Mouse (Mus musculus): ENCODE data around the gene Susd6. TPM values are rescaled to one million over a fixed set of nuclear protein-coding genes. Genes with fewer than 3 reads are reported as not detected.
A peak's percentile ranks its signal among the peaks of the same experiment; 100 is the strongest.

The Susd6 gene
- polyA plus RNA-seq, 1 experiment from 2014 or later = 18.6 TPM

DNA sequence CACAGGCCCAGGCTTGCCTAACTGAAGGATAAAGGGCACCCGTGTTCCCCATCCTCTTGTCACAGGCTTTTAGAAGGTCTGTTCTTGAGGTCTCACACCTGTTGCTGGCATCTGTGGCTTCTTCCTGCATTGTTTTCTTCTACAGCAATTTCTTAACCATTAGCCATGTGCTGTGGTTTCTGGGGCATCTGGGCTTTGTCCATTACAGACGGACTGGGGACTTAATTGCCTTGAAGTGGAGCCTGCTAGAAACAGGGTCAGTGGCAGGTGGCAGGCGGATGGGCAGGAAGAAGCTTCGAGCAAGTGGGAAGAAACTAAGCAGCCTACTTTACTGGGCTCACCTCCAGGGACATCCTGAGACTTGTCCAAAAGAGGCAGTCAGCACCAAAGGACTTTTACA lies 89.0 kb downstream of the Susd6 start:
- WGBS = 50% methylated on average over 4 of the region's 4 CpGs
- Histone ChIP-seq H3K4me2 (replicated peaks) (no peak overlapping the region), H3K36me3 (peaks cover 39% of the 10 kb centered on the region), H3K4me3 (replicated peaks) (no peak overlapping the region), H3K27ac (replicated peaks) (no peak overlapping the region), H3K27me3 (no peaks in the 10 kb centered on the region), H3K9me3 (replicated peaks) (no peaks in the 10 kb centered on the region), H3K9ac (no peak overlapping the region), H3K4me1 (no peaks in the 10 kb centered on the region)
- no peak for ATAC-seq (ENCODE audit: insufficient number of reproducible peaks, low FRiP score, low TSS enrichment, low read depth)

DNA sequence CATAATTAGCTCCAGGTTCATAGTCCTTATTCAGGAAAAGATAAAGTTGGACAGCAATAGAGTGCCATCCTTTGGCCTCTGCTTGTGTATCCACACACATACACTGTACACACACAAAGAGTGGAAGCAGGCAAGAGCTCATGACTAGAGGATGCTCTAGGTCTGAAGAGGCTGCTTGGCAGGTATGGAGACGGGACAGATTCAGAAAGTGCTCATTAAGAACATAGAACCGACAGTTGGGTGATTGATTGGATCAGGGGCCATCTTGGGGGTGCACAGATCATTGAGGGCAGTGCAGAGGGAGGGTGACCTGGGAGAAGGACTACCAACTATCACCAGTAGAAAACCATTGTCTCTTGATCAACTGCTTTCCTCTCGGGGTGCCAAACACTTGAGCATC lies 90.8 kb downstream of the Susd6 start:
- ATAC-seq (ENCODE audit: insufficient number of reproducible peaks, low FRiP score, low TSS enrichment, low read depth) = no peak
- Histone ChIP-seq H3K27ac (replicated peaks) (no peak overlapping the region), H3K4me1 (peaks cover 13% of the 10 kb centered on the region), H3K4me3 (replicated peaks) (no peak overlapping the region), H3K27me3 (no peaks in the 10 kb centered on the region), H3K4me2 (replicated peaks) (no peak overlapping the region), H3K36me3 (peaks cover 24% of the 10 kb centered on the region; the same call in 1 of the 2 replicates), H3K9ac (no peak overlapping the region), H3K9me3 (replicated peaks) (no peaks in the 10 kb centered on the region)
- WGBS = 84% methylated on average over 3 of the region's 3 CpGs

DNA sequence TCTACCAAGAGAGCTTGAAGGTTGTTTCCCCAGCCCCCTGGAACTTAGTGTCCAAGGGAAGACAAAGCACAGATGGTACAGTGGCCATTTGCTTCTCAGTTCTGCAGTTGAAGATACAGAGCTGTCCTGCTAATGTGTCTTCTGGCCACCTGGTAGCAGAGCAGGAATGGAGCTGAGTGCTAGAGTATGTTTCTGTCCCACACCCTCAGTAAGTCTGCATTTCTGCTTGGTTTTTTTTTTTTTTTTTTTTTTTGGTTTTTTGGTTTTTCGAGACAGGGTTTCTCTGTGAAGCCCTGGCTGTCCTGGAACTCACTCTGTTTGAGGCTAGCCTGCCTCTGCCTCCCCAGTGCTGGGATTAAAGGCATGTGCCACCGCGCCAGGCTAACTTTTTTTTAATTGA lies 93.0 kb downstream of the Susd6 start:
- H3K27me3 ChIP-seq = no peaks in the 10 kb centered on the region

DNA sequence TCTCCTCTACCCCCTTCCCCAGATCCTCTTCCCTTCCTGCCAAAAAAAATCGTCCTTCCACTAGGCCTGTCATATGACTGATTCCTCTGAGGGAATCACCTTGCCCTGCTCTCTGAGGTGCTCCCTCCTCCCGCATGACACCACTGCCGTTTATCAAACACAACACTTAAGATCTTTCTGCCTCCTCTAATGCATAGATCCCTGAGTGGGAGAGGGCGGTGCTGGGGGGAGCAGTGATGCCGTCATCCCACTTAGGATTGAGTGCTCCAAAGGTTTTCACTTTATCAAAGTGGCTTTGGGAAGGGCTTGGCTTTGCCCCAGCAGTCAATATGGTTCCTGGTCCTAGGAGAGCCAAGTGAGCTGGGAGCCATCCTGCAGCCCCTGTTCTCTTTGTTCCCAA lies 93.6 kb downstream of the Susd6 start:
- Histone ChIP-seq H3K9ac (no peak overlapping the region), H3K27me3 (no peaks in the 10 kb centered on the region), H3K9me3 (replicated peaks) (no peaks in the 10 kb centered on the region), H3K4me2 (replicated peaks) (no peak overlapping the region), H3K27ac (replicated peaks) (no peak overlapping the region), H3K36me3 (0 out of 2 replicates have a peak, but pooled peaks cover under 1% of the 10 kb centered on the region), H3K4me1 (peaks cover 13% of the 10 kb centered on the region), H3K4me3 (replicated peaks) (no peak overlapping the region)
- 62% methylated on average over 5 of the region's 5 CpGs for WGBS
- no peak for ATAC-seq (ENCODE audit: insufficient number of reproducible peaks, low FRiP score, low TSS enrichment, low read depth)

More for the DNA sequence above, 93.0 kb downstream of the Susd6 start:
- H3K4me3 ChIP-seq (replicated peaks) = no peak overlapping the region
- H3K27ac ChIP-seq (replicated peaks) = no peak overlapping the region
- WGBS = 87% methylated on average over 3 of the region's 3 CpGs
- no peak overlapping the region for H3K4me2 ChIP-seq (replicated peaks)
- H3K9ac ChIP-seq = no peak overlapping the region
- H3K36me3 ChIP-seq = peaks cover 6% of the 10 kb centered on the region; the same call in 1 of the 2 replicates
- H3K4me1 ChIP-seq = peaks cover 13% of the 10 kb centered on the region
- no peaks in the 10 kb centered on the region for H3K9me3 ChIP-seq (replicated peaks)
- ATAC-seq (ENCODE audit: insufficient number of reproducible peaks, low FRiP score, low TSS enrichment, low read depth) = no peak

DNA sequence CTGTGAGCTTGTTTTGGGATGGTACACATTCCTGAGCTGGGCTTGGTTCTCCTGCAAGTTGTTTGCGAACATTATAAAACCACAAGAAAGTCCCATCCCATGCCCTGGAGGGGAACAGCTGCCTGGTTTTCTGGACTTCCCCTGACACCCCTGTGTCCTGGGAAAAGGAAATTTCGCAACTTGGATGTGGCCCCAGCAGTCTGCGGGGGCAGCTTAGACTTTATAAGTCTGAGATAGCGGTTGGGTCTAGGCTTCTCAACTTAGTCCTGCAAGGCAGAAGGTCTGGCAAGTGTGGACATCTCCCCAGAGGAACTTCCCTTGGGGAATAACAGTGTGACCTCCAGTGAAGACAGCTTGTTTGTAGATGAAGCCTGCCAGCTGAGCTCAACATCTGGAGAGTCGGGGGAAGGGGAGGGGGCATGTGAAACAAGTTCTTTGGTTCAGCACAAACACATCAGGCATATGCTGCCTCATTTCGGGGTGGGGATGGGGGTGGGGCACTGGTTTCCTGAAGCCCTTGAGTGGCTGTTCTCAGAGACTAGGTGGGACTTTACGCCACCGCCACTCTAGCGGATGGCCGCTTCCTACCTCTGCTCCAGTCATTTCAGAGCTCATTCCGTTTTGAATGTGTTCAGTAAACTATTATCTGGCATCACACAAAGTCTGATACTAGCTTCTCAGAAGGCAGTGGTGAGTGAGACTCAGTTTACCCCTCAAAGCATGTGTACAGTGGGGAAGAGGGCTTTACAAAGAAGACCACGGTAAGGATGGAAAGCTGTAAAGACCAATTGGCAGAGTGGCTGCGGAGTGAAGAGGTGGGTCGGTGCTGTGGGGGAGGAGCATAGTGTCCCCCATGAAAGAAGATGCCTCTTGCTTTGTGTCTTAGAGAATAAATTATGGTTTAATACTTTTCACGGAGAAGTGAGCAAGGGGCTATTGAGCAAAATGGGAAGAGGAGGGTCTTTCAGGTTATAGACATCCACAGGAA lies 95.3 kb downstream of the Susd6 start:
- H3K4me1 ChIP-seq = peaks cover 13% of the 10 kb centered on the region
- H3K4me2 ChIP-seq (replicated peaks) = peak overlapping the region; percentile 36
- H3K9ac ChIP-seq = no peak overlapping the region
- H3K4me3 ChIP-seq (replicated peaks) = peak overlapping the region; percentile 18
- H3K27me3 ChIP-seq = no peaks in the 10 kb centered on the region
- peak overlapping the region; percentile 48 for H3K27ac ChIP-seq (replicated peaks)
- ATAC-seq (ENCODE audit: insufficient number of reproducible peaks, low FRiP score, low TSS enrichment, low read depth) = peak; percentile 60; the same call in 1 of the 2 replicates
- WGBS = 30% methylated on average over 15 of the region's 15 CpGs
- H3K36me3 ChIP-seq = no peaks in the 10 kb centered on the region
- H3K9me3 ChIP-seq (replicated peaks) = no peaks in the 10 kb centered on the region

DNA sequence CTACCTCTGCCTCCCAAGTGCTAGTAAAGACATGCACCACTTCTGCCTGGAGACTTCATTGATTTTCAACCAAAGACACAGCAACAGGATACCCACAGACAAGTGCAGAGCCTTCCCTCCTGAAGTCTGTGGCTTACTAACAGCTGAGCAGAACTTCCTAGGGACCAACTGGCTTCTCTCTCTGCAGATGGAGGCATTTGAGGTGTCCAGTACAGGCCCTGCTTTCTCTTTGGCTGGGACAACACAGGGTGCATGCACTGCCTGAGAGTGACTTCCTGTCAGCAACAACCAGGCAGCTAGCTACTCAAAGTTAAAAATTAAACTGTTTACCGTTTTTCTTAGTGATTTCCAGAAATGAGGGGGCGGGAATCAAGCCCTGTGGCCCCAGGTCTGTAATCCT lies 96.7 kb downstream of the Susd6 start:
- WGBS = 41% methylated on average over 2 of the region's 2 CpGs

DNA sequence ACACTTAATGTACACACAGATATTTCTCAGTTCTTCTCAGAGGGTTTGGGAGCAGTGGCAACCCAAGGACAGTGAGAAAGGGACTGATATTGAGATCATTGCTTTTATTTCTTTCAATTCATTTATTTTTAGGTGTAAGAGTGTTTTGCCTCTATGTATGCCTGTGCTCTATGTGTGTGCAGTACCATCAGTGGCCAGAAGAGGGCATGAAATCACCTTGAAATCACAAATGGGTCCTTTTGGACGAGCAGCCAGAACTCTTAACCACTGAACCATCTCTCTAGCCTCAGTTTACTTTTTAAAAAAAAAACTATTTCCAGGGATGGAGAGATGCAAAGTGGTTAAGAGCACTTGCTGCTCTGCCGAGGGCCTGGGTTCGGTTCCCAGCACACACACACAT lies 99.0 kb downstream of the Susd6 start:
- Histone ChIP-seq H3K9me3 (replicated peaks) (no peaks in the 10 kb centered on the region), H3K27me3 (no peaks in the 10 kb centered on the region), H3K9ac (no peak overlapping the region), H3K27ac (replicated peaks) (no peak overlapping the region), H3K36me3 (no peaks in the 10 kb centered on the region), H3K4me3 (replicated peaks) (no peak overlapping the region), H3K4me2 (replicated peaks) (no peak overlapping the region), H3K4me1 (peaks cover 13% of the 10 kb centered on the region)
- ATAC-seq (ENCODE audit: insufficient number of reproducible peaks, low FRiP score, low TSS enrichment, low read depth) = no peak
- 91% methylated on average over 3 of the region's 3 CpGs for WGBS

More for the DNA sequence above, 96.7 kb downstream of the Susd6 start:
- ATAC-seq (ENCODE audit: insufficient number of reproducible peaks, low FRiP score, low TSS enrichment, low read depth) = no peak
- Histone ChIP-seq H3K36me3 (no peaks in the 10 kb centered on the region), H3K27me3 (no peaks in the 10 kb centered on the region), H3K9me3 (replicated peaks) (no peaks in the 10 kb centered on the region), H3K4me3 (replicated peaks) (no peak overlapping the region), H3K27ac (replicated peaks) (no peak overlapping the region), H3K4me1 (peaks cover 13% of the 10 kb centered on the region), H3K4me2 (replicated peaks) (no peak overlapping the region), H3K9ac (no peak overlapping the region)

DNA sequence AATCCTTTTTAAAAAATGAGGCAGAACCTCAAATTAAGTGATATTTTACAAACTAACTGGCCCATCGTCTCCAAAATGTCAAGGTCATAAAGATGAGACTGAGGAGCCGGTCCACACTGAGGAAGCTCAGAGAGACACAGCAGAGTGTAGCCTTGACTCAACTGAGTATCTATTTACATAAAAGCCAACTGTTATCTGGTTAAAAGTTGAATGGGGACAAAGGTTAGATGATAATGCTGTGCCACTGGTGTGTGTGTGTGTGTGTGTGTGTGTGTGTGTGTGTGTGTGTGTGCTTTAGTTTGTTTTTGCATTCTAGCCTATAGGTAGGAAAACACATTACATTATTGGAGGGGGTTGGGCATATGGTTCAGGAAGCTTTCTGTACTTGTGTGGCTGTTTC lies 100.8 kb downstream of the Susd6 start:
- H3K9ac ChIP-seq = no peak overlapping the region
- H3K4me3 ChIP-seq (replicated peaks) = no peak overlapping the region
- no peak overlapping the region for H3K4me2 ChIP-seq (replicated peaks)
- H3K9me3 ChIP-seq (replicated peaks) = no peaks in the 10 kb centered on the region
- H3K27ac ChIP-seq (replicated peaks) = no peak overlapping the region
- WGBS = 94% methylated on average over 2 of the region's 2 CpGs
- no peaks in the 10 kb centered on the region for H3K36me3 ChIP-seq
- no peaks in the 10 kb centered on the region for H3K27me3 ChIP-seq
- peaks cover 3% of the 10 kb centered on the region for H3K4me1 ChIP-seq
- ATAC-seq (ENCODE audit: insufficient number of reproducible peaks, low FRiP score, low TSS enrichment, low read depth) = no peak

DNA sequence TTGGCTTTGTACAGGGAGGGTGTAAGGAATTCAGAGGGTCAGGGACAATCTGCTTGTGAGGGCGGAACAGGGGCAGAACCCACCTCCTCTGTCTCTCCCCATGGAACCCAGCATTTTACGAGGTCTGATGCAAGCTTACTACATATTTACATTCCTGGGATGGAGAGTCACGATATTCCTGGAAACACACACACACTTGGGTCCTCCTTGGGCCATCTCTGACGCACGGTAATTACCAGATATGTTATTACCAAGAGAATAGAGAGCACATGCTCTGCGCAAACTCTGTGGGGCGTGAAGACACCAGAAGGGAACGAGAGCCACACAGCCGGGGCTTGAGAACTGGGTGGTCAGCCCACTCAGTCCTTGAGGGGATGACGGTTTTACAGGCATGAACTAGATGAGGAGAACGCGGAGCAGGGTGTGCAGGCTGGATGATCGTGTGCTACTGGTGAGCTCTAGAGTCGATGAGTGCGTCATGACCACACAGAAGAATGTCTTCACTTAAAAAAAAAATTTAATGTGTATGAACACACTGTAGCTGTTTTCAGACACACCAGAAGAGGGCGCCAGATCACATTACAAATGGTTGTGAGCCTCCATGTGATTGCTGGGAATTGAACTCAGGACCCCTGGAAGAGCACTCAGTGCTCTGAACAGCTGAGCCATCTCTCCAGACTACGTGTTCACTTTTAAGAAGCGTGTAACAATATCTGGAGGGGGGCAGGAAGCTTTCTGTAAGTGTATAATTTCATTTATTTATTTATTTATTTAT lies 103.6 kb downstream of the Susd6 start:
- Histone ChIP-seq H3K4me2 (replicated peaks) (no peak overlapping the region), H3K27ac (replicated peaks) (no peak overlapping the region), H3K27me3 (no peaks in the 10 kb centered on the region), H3K9ac (no peak overlapping the region), H3K4me1 (peaks cover 3% of the 10 kb centered on the region), H3K9me3 (replicated peaks) (no peaks in the 10 kb centered on the region), H3K36me3 (no peaks in the 10 kb centered on the region), H3K4me3 (replicated peaks) (no peak overlapping the region)
- no peak for ATAC-seq (ENCODE audit: insufficient number of reproducible peaks, low FRiP score, low TSS enrichment, low read depth)
- WGBS = 86% methylated on average over 18 of the region's 18 CpGs

DNA sequence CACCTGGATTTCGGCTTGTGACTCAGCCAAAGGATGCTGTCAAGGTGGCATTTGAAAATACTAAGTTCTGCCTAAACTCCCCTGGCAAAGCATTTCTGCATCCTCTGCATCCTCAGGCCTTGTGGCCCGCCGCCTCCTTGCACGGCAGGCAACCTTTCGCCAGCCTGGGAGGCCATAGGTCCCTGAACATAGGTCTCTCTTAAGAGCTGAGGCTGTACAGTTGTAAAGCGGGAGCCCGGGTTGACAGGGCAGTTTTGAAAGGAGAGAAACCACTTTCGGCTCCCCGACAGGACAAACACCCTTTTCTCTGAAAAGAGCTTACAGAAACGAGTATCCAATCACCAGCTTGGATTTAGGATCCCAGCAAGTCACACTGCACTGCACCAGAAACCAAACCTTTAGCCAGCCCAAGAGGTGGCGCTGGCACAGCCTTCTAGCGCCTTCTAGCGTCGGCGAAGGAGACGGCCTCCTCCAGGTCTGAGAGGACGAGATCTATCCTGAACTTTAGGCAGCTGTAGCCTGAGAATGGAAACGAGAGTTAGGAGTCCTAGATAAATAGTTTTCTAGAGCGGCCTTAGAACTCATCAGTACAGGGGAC lies 104.8 kb downstream of the Susd6 start:
- Histone ChIP-seq H3K4me3 (replicated peaks) (peak overlapping the region; percentile 22; the same call in 1 of the 2 replicates), H3K4me2 (replicated peaks) (peak overlapping the region; percentile 45), H3K27me3 (no peaks in the 10 kb centered on the region), H3K27ac (replicated peaks) (no peak overlapping the region), H3K36me3 (no peaks in the 10 kb centered on the region), H3K9ac (no peak overlapping the region), H3K4me1 (peaks cover 3% of the 10 kb centered on the region), H3K9me3 (replicated peaks) (no peaks in the 10 kb centered on the region)
- ATAC-seq (ENCODE audit: insufficient number of reproducible peaks, low FRiP score, low TSS enrichment, low read depth) = peak; percentile 79; the same call in 1 of the 2 replicates
- 9% methylated on average over 19 of the region's 19 CpGs for WGBS

DNA sequence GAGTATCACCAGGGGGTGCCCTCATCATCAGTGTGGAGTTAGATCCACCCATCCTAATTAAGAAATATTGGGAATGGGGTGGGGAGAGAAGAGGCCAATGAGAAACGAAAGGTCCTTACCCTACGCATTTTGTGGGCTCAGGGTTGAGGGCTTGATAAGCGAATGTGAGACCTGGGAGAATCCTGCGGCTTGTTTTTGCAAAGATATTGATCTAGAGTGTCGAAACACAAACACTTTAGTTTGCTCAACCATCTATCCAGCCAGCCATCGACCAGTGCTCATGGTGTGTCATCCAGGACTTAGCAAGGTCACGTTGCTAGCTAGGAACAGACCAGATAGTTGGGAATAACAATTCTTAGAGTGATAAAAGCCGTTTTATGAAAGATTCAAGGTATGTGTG lies 119.3 kb downstream of the Susd6 start:
- Histone ChIP-seq H3K9me3 (replicated peaks) (no peaks in the 10 kb centered on the region), H3K4me1 (no peaks in the 10 kb centered on the region), H3K4me2 (replicated peaks) (no peak overlapping the region), H3K27me3 (no peaks in the 10 kb centered on the region), H3K9ac (no peak overlapping the region), H3K27ac (replicated peaks) (no peak overlapping the region), H3K4me3 (replicated peaks) (no peak overlapping the region), H3K36me3 (no peaks in the 10 kb centered on the region)
- ATAC-seq (ENCODE audit: insufficient number of reproducible peaks, low FRiP score, low TSS enrichment, low read depth) = no peak
- WGBS = 86% methylated on average over 8 of the region's 8 CpGs
